Mouse (Mus musculus): ENCODE results near the gene Pip4k2c.

The Pip4k2c gene

DNA sequence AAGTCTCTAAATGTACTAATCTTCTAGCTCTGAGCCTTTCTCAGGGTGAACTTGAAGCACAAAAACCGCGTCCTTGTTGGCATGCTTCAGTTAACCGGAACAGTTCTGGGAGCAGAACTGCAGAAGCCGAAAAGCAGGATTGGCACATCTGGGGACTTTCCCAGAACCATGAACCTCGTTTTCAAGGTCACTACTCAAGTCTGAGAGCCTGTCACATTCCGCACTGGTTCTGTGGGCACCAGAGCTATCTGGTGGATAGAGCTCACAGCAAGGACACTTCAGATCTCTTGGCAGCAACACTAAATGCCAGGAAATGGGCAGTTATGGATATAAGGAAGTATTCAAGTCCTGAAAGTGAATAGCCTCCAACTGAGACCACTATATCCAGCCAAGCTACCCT is 64.2 kb downstream of the Pip4k2c start:
- in situ Hi-C loops (cut with MboI, MseI) = no loop called here
